ENCODE assay signal across 14 mouse cellular contexts in the genomic region with DNA sequence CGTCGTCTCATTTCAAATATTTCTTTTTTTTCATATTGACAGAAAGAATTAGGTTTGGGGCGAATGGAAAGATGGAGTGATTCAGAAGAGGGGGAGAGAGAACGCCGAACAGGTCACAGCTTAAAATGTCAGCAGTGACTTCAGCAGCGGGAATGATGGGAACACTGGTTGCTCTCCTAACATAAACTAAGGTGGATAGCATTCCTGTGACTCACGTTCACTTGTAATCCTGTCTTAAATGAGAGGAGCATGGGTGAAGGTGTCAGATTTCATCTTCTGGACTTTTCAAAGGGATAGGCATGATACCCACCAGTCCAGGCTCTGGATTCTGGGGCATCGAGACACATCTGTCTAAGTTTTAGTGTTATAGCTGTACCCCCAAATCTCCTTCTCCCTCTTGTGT.
DNase-seq lines count a peak whose midpoint lies in the region; ATAC-seq and TF ChIP-seq lines count a peak whose summit lies in the region.
"Had no signal": no experiment of that assay in that cellular context is flagged by ENCODE, and none has a peak within 500 bp of the region (broad histone marks: within the 10 kb centered on the region; RNA-seq: fewer than 3 reads in every experiment).

No protein-coding gene starts in this region.

- peak overlapping the region; percentile 82 for H3K27ac ChIP-seq in gastrocnemius, adult 2 months
- H3K27ac ChIP-seq in kidney, postnatal 0 days: no peak overlapping the region
- no peak overlapping the region for H3K27ac ChIP-seq in embryonic facial prominence, embryonic 11.5 days (replicated peaks; ENCODE audit: low read depth, low read length)
- H3K27ac ChIP-seq in hindbrain, embryonic 16.5 days (ENCODE audit: low read depth, low read length): no peak overlapping the region
- H3K27ac ChIP-seq: hindbrain, embryonic 15.5 days; layer of hippocampus, adult 2 months; macrophage had no signal

- H3K4me3 ChIP-seq in gastrocnemius, adult 2 months: peak overlapping the region; percentile 64
- no peak overlapping the region for H3K4me3 ChIP-seq in kidney, postnatal 0 days (replicated peaks; ENCODE audit: low read depth, low read length)
- H3K4me3 ChIP-seq in embryonic facial prominence, embryonic 11.5 days (ENCODE audit: low read depth, low read length): no peak overlapping the region
- H3K4me3 ChIP-seq in myocyte: no peak overlapping the region
- H3K4me3 ChIP-seq in hindbrain, embryonic 16.5 days (ENCODE audit: low read length): no peak overlapping the region
- H3K4me3 ChIP-seq: hindbrain, embryonic 15.5 days; layer of hippocampus, adult 2 months had no signal

- no peaks in the 10 kb centered on the region for H3K79me2 ChIP-seq in myocyte (ENCODE audit: control insufficient read depth, insufficient read depth)

- no peak for TF ChIP-seq CTCF in gastrocnemius, adult 2 months (IDR thresholded peaks at IDR 0.05)
- no peak for TF ChIP-seq CTCF in kidney, postnatal 0 days (IDR thresholded peaks at IDR 0.05; ENCODE audit: low read depth)

- H3K9ac ChIP-seq in kidney, postnatal 0 days (ENCODE audit: low read depth, low read length): no peak overlapping the region
- H3K9ac ChIP-seq in embryonic facial prominence, embryonic 11.5 days (replicated peaks; ENCODE audit: low read length): no peak overlapping the region
- H3K9ac ChIP-seq in hindbrain, embryonic 16.5 days (ENCODE audit: low read depth, low read length): no peak overlapping the region
- H3K9ac ChIP-seq: hindbrain, embryonic 15.5 days had no signal

- peaks cover 20% of the 10 kb centered on the region for H3K4me1 ChIP-seq in kidney, postnatal 0 days (replicated peaks; ENCODE audit: insufficient read depth, low read length)
- no peaks in the 10 kb centered on the region for H3K4me1 ChIP-seq in embryonic facial prominence, embryonic 11.5 days (ENCODE audit: control insufficient read depth, insufficient read depth, low read length)
- no peaks in the 10 kb centered on the region; the same call in 1 of the 2 replicates for H3K4me1 ChIP-seq in hindbrain, embryonic 16.5 days (ENCODE audit: control insufficient read depth, insufficient read depth, low read depth, low read length)

- intact Hi-C loops in gastrocnemius, adult 2 months (cut with DNase I): loop anchor here (5.0 kb wide), 1 partner anchor 113 kb away; the partner anchor contains the start of gene Cd24a
- intact Hi-C loops in left cerebral cortex, postnatal 25 days (cut with DNase I): no loop called here

- no peaks in the 10 kb centered on the region for H3K9me3 ChIP-seq in kidney, postnatal 0 days (replicated peaks; ENCODE audit: low read length)
- no peaks in the 10 kb centered on the region for H3K9me3 ChIP-seq in embryonic facial prominence, embryonic 11.5 days (replicated peaks; ENCODE audit: control insufficient read depth, low read length)
- H3K9me3 ChIP-seq in hindbrain, embryonic 16.5 days (ENCODE audit: control insufficient read depth, low read length): no peaks in the 10 kb centered on the region
- H3K9me3 ChIP-seq: hindbrain, embryonic 15.5 days had no signal

- ATAC-seq in kidney, postnatal 0 days (replicated peaks; ENCODE audit: low FRiP score, low read depth): no peak
- no peak for ATAC-seq in embryonic facial prominence, embryonic 11.5 days (replicated peaks; ENCODE audit: insufficient number of reproducible peaks, low FRiP score, low TSS enrichment, low read depth)
- no peak for ATAC-seq in hindbrain, embryonic 16.5 days

- H3ac ChIP-seq in myocyte (ENCODE audit: control insufficient read depth, insufficient read length): no peak overlapping the region

- no peaks in the 10 kb centered on the region for H3K27me3 ChIP-seq in kidney, postnatal 0 days (ENCODE audit: insufficient read depth, low read length)
- H3K27me3 ChIP-seq in embryonic facial prominence, embryonic 11.5 days (ENCODE audit: control insufficient read depth, insufficient read depth, low read length): no peaks in the 10 kb centered on the region
- H3K27me3 ChIP-seq in myocyte (ENCODE audit: control insufficient read depth, insufficient read depth, insufficient read length): peaks cover 12% of the 10 kb centered on the region
- no peaks in the 10 kb centered on the region for H3K27me3 ChIP-seq in hindbrain, embryonic 16.5 days (replicated peaks; ENCODE audit: control insufficient read depth, insufficient read depth, low read length)
- H3K27me3 ChIP-seq: hindbrain, embryonic 15.5 days had no signal

- WGBS in kidney, postnatal 0 days: 26% methylated on average over 8 of the region's 8 CpGs
- 40% methylated on average over 8 of the region's 8 CpGs for WGBS in embryonic facial prominence, embryonic 11.5 days
- 56% methylated on average over 8 of the region's 8 CpGs for WGBS in hindbrain, embryonic 16.5 days

- no peaks in the 10 kb centered on the region for H3K36me3 ChIP-seq in kidney, postnatal 0 days (ENCODE audit: insufficient read depth, low read length)
- H3K36me3 ChIP-seq in embryonic facial prominence, embryonic 11.5 days (replicated peaks; ENCODE audit: control insufficient read depth, insufficient read depth, low read depth, low read length): no peaks in the 10 kb centered on the region
- H3K36me3 ChIP-seq in myocyte (ENCODE audit: control insufficient read depth, insufficient read depth): no peaks in the 10 kb centered on the region
- H3K36me3 ChIP-seq in hindbrain, embryonic 16.5 days (ENCODE audit: control insufficient read depth, insufficient read depth, low read length): no peaks in the 10 kb centered on the region
- H3K36me3 ChIP-seq: hindbrain, embryonic 15.5 days had no signal

- H3K4me2 ChIP-seq in kidney, postnatal 0 days (ENCODE audit: low read length): peak overlapping the region; percentile 36; the same call in 1 of the 2 replicates
- no peak overlapping the region for H3K4me2 ChIP-seq in embryonic facial prominence, embryonic 11.5 days (ENCODE audit: low read depth, low read length)
- H3K4me2 ChIP-seq in myocyte (ENCODE audit: low read depth): peak overlapping the region; percentile 82
- no peak overlapping the region for H3K4me2 ChIP-seq in hindbrain, embryonic 16.5 days (ENCODE audit: low read length)
- H3K4me2 ChIP-seq: hindbrain, embryonic 15.5 days had no signal

- no peak for DNase-seq in gastrocnemius, adult 2 months
- DNase-seq in gastrocnemius, postnatal 25 days: no peak
- no peak for DNase-seq in kidney, postnatal 0 days (ENCODE audit: low spot score)
- DNase-seq in kidney, postnatal 4 days: no peak
- peak; percentile 31 for DNase-seq in embryonic facial prominence, embryonic 11.5 days (ENCODE audit: low spot score)
- no peak for DNase-seq in left cerebral cortex, postnatal 25 days (ENCODE audit: low spot score in 2 of 2)
- DNase-seq: cerebellum, adult 8-10 months; left cerebral cortex, postnatal 4 days; right cerebral cortex, postnatal 4 days had no signal

- no peak for TF ChIP-seq POLR2A in myocyte (IDR thresholded peaks at IDR 0.05; ENCODE audit: insufficient read length, low read depth)

TF ChIP-seq in myocyte, 11 proteins besides CTCF, POLR2A, EP300 and RAD21:
- TF ChIP-seq SRF (IDR thresholded peaks at IDR 0.05; ENCODE audit: control insufficient read depth, insufficient read length, low read depth) (no peak), USF1 (IDR thresholded peaks at IDR 0.05; ENCODE audit: low read depth) (no peak), MAX (IDR thresholded peaks at IDR 0.05; ENCODE audit: low read depth) (no peak), REST (IDR thresholded peaks at IDR 0.05; ENCODE audit: insufficient read depth, insufficient read length) (no peak), CEBPB (IDR thresholded peaks at IDR 0.05; ENCODE audit: insufficient read depth, poor library complexity, severe bottlenecking) (no peak), MYOD1 (IDR thresholded peaks at IDR 0.05; ENCODE audit: control insufficient read depth in 1 of 3, insufficient read length in 2 of 3, low read depth in 2 of 3) (no peak), POLR2AphosphoS2 (IDR thresholded peaks at IDR 0.05; ENCODE audit: insufficient read length, low read depth) (no peak), E2F4 (IDR thresholded peaks at IDR 0.05; ENCODE audit: insufficient read depth) (no peak), MYOG (IDR thresholded peaks at IDR 0.05; ENCODE audit: control insufficient read depth in 1 of 3, insufficient read depth in 1 of 3, insufficient read length in 2 of 3, low read depth in 2 of 3) (no peak), TCF3 (IDR thresholded peaks at IDR 0.05; ENCODE audit: insufficient read length, low read depth) (no peak), TCF12 (IDR thresholded peaks at IDR 0.05; ENCODE audit: insufficient read depth, poor library complexity, severe bottlenecking) (no peak)

Comparison
In these comparisons a context has a peak if more than half of its experiments do, and no peak if none do; other contexts are left out.
1. H3K4me2 ChIP-seq: peak in kidney, postnatal 0 days (single experiment) and myocyte (single experiment); none in embryonic facial prominence, embryonic 11.5 days (single experiment) and hindbrain, embryonic 16.5 days (single experiment).